Mouse (Mus musculus) ES-E14 (cell line): ENCODE data around the gene Pard6a. TPM values are rescaled to one million over a fixed set of nuclear protein-coding genes. Genes with fewer than 3 reads are reported as not detected.

Experiments used
- DNase-seq: peaks from one replicate; pipeline ENCODE4 v3.0.0-alpha.2; 2013; ENCODE audit warnings: low read depth, low spot score
- H3K27ac ChIP-seq: 2 replicates; pipeline ENCODE4 v1.5.1; 2012; ENCODE audit warnings: low read depth, mild to moderate bottlenecking, low read length, moderate library complexity, mixed read lengths; ENCODE audit not compliant: poor library complexity, insufficient read depth, severe bottlenecking
- H3K36me3 ChIP-seq: 2 replicates; pipeline ENCODE4 v1.6.1; 2012; ENCODE audit warnings: mild to moderate bottlenecking, low read length, moderate library complexity, mixed read lengths; ENCODE audit not compliant: control insufficient read depth, poor library complexity, insufficient read depth, severe bottlenecking
- H3K4me1 ChIP-seq, 2 experiments: fragments of 150-350 bp in 1 of 2; sonication (generic) in 1 of 2; 2 replicates each; pipeline ENCODE4 v1.6.1; 2012; ENCODE audit warnings: low read length in 2 of 2, mild to moderate bottlenecking in 1 of 2, mixed read lengths in 1 of 2; ENCODE audit not compliant: control insufficient read depth in 2 of 2, insufficient read depth in 2 of 2, poor library complexity in 1 of 2
- H3K4me3 ChIP-seq, 2 experiments: fragments of 150-350 bp in 1 of 2; sonication (generic) in 1 of 2; 2 replicates each; pipeline ENCODE4 v1.5.1; 2012; ENCODE audit warnings: low read length in 2 of 2, low read depth in 1 of 2, mild to moderate bottlenecking in 1 of 2, mixed read lengths in 1 of 2; ENCODE audit not compliant: insufficient read depth in 1 of 2, poor library complexity in 1 of 2, severe bottlenecking in 1 of 2
- H3K9ac ChIP-seq: 2 replicates; pipeline ENCODE4 v1.6.1; 2012; ENCODE audit warnings: low read depth, mild to moderate bottlenecking, low read length, mixed read lengths; ENCODE audit not compliant: poor library complexity, insufficient read depth, severe bottlenecking
- H3K9me3 ChIP-seq: fragments of 150-350 bp; sonication (generic); 2 replicates; pipeline ENCODE4 v1.6.1; 2012; ENCODE audit warnings: low read depth, mild to moderate bottlenecking, low read length; ENCODE audit not compliant: control insufficient read depth, insufficient read depth
- CHD2 ChIP-seq: IDR thresholded peaks from 2 replicates; pipeline ENCODE4 v1.6.1; 2014; ENCODE audit warnings: mild to moderate bottlenecking, low read depth, low read length, inconsistent platforms
- HCFC1 ChIP-seq: IDR thresholded peaks from 2 replicates; pipeline ENCODE4 v1.6.1; 2012; ENCODE audit warnings: low read length, inconsistent platforms, borderline replicate concordance; ENCODE audit not compliant: insufficient read depth
- MAFK ChIP-seq: IDR thresholded peaks from 2 replicates; pipeline ENCODE4 v1.6.1; 2014; ENCODE audit warnings: mild to moderate bottlenecking, low read depth, low read length, inconsistent platforms; ENCODE audit not compliant: insufficient read depth
- ZC3H11A ChIP-seq: IDR thresholded peaks from 2 replicates; pipeline ENCODE4 v1.6.1; 2012; ENCODE audit warnings: low read depth, mild to moderate bottlenecking, inconsistent platforms, low read length, borderline replicate concordance
- ZNF384 ChIP-seq: IDR thresholded peaks from 2 replicates; pipeline ENCODE4 v1.6.1; 2012; ENCODE audit warnings: low read depth, low read length, inconsistent platforms
- in situ Hi-C, 2 experiments: fragments of 600-800 bp; cut with MboI; formaldehyde crosslinking; loops; one replicate each; pipeline ENCODE4 v1.15.1; 2025; ENCODE audit warnings: low sequenced_read_pairs in 2 of 2, inconsistent platforms in 1 of 2; ENCODE audit not compliant: unreplicated experiment in 2 of 2
- total RNA-seq: library from RNA; depleted of rRNA; stranded (reverse); fragments of 300-350 nt; gene quantifications from 2 replicates; pipeline ENCODE4 v1.2.3, GENCODE M21; 2012

Pard6a gene
- total RNA-seq, 1 experiment, result 14.9 TPM

DNA sequence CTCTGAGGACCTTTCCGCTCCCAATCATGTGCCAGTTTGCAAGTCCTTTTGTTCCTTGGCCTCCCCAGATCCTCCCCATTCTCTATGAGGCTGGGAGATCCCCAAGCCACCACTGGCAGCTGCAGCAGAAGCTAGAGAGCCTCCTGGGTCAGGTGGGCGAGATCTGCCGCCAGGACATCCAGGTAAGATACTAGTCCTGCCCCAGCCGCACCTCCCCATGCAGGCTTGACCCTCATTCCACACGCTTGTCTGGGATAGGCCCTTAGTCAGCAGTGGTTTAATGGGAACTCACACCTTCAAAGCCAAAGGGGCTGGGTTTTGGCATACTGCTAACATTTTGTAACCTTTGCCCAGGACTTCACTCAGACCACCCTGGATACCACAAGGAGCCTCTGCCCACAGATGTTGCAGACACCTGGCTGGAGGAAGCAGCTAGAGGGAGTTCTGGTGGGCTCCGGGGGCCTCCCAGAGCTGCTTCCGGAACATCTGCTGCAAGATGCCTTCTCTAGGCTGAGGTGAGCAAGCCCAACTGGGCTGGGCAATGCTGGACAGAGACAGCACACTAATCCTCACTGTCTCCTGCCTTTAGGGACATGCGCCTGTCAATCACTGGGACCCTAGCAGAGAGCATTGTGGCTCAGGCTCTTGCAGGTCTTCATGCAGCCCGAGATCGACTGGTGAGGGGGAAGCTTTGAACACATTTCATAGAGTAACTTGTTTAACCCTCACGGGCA lies 8.3 kb upstream of the Pard6a start:
- Histone ChIP-seq H3K36me3 (peaks cover 6% of the 10 kb centered on the region; the same call in 1 of the 2 replicates), H3K9ac (no peak overlapping the region), H3K4me3 (no peak overlapping the region), H3K27ac (no peak overlapping the region), H3K4me1 (peaks cover under 1 to 7% of the 10 kb centered on the region in 2 experiments; a peak in 3 of 4 replicates), H3K9me3 (no peaks in the 10 kb centered on the region)
- in situ Hi-C loops, result no loop called here
- no peak for DNase-seq
- no peak for TF ChIP-seq ZNF384
- TF ChIP-seq ZC3H11A, result no peak
- TF ChIP-seq CHD2, result no peak

DNA sequence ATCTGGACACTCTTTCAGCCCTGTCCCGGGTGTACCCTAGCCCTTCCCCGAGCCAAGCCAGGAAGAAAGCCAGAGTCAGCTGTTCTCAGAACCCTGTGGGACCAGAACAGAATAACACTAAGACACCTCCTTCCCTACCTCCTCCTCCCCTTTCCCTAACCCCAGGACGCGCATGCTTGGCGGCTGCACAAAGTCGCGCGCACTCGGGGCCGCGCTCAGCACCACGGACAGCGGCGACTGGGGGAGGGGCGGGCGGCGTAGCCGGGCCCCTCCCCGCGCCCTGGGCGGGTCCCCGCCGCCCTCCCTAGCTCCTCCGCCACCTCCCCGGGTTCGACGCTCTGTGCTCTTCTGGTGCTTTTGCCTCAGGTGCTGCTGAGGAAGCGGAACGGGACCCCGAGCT lies 7.3 kb upstream of the Pard6a start:
- H3K36me3 ChIP-seq, result peaks cover 12% of the 10 kb centered on the region; the same call in 1 of the 2 replicates
- in situ Hi-C loops, result no loop called here
- H3K27ac ChIP-seq, result no peak overlapping the region
- H3K9me3 ChIP-seq, result no peaks in the 10 kb centered on the region
- peak overlapping the region; percentile 58 to 67 for H3K4me3 ChIP-seq
- H3K9ac ChIP-seq, result no peak overlapping the region
- TF ChIP-seq ZC3H11A, result no peak
- no peak for TF ChIP-seq CHD2
- TF ChIP-seq HCFC1, result no peak; the same call in 1 of the 2 replicates
- TF ChIP-seq ZNF384, result no peak
- no peak for TF ChIP-seq MAFK
- peak; percentile 60 for DNase-seq
- H3K4me1 ChIP-seq, result peaks cover 0 to 2% of the 10 kb centered on the region in 2 experiments; a peak in 2 of 4 replicates

DNA sequence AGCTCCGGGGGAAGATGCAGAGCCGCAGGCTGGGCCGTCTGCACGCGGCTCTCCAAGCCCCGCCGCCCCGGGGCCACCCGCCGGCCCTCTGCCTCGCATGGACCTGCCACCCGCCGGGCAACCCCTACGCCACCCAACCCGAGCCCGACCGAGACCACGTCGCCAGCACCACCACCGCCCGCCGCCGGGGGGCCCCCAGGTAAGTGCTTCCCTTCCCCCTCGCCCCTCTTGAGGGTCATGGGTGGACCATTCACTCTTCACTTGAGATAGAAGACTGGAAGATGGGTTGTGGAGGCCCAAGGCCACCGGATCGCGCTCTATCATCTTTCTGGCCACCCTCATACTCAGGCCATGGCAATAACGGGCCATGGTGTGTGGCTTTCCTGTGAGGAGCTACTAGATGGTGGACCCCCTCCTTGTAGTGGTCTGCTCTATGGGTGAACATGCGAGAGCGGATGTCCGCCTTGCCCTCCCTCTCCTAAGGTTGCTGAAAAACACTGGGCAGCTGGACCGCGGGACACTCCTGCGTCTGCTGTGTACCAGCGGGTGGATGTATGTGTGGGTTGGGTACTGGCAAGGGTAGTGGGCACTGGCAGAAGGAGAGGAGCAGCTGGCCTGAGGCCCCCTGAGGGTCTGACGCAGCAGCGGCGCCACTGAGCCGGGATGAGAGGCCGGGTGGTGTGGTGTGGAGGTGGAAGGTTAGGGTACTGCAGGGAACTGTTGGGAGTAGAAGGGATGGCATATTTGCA lies 6.7 kb upstream of the Pard6a start:
- H3K4me1 ChIP-seq, result peaks cover 0 to 2% of the 10 kb centered on the region in 2 experiments; a peak in 1 of 4 replicates
- TF ChIP-seq ZC3H11A (no peak), HCFC1 (no peak), ZNF384 (no peak), CHD2 (no peak), MAFK (no peak)
- in situ Hi-C loops, result no loop called here
- peak overlapping the region; percentile 58 to 67 for H3K4me3 ChIP-seq
- H3K9ac ChIP-seq, result no peak overlapping the region
- DNase-seq, result no peak
- H3K9me3 ChIP-seq, result no peaks in the 10 kb centered on the region
- H3K27ac ChIP-seq, result no peak overlapping the region
- H3K36me3 ChIP-seq, result peaks cover 14% of the 10 kb centered on the region; the same call in 1 of the 2 replicates

DNA sequence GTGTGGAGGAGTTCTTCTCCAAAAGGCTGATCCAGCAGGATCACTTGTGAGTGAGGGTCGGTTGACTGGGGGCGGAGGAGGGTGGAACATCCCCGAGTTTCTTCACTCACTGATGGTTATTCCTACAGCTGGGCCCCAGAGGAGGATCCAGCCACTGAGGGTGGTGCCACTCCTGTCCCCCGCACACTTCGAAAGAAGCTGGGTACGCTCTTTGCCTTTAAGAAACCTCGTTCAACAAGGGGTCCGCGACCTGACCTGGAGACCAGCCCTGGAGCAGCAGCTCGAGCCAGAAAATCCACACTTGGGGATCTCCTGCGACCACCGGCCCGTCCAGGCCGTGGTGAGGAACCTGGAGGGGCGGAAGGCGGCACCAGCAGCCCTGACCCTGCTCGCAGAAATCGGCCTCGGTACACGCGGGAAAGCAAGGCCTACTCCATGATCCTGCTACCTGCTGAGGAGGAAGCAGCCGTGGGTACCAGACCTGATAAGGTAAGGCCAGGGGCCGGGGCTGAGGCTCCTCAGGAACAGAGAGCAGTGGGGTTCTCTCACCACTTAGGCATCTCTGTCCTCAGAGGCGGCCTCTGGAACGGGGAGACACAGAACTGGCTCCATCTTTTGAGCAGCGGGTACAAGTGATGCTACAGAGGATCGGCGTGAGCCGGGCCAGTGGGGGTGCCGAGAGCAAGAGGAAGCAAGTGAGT lies 5.7 kb upstream of the Pard6a start:
- peaks cover 2 to 4% of the 10 kb centered on the region in 2 experiments; a peak in 1 of 4 replicates for H3K4me1 ChIP-seq
- H3K27ac ChIP-seq, result no peak overlapping the region
- H3K36me3 ChIP-seq, result peaks cover 14% of the 10 kb centered on the region; the same call in 1 of the 2 replicates
- TF ChIP-seq MAFK (no peak), CHD2 (no peak), HCFC1 (no peak), ZC3H11A (no peak), ZNF384 (no peak)
- no peak overlapping the region for H3K9ac ChIP-seq
- peak overlapping the region in 1 of 2 experiments; percentile 24; a peak in 1 of 4 replicates for H3K4me3 ChIP-seq
- in situ Hi-C loops, result no loop called here
- no peak for DNase-seq
- no peaks in the 10 kb centered on the region for H3K9me3 ChIP-seq
